Mouse (Mus musculus) c-Kit-positive CD71-positive TER-119-positive erythroid progenitor cells, embryonic 14.5 days (primary cell): ENCODE measurements around the gene 1700102P08Rik.

Experiments used
- DNase-seq: peaks from one replicate; pipeline ENCODE4 v3.0.0-alpha.2; 2013; ENCODE audit warnings: low spot score

The 1700102P08Rik gene

DNA sequence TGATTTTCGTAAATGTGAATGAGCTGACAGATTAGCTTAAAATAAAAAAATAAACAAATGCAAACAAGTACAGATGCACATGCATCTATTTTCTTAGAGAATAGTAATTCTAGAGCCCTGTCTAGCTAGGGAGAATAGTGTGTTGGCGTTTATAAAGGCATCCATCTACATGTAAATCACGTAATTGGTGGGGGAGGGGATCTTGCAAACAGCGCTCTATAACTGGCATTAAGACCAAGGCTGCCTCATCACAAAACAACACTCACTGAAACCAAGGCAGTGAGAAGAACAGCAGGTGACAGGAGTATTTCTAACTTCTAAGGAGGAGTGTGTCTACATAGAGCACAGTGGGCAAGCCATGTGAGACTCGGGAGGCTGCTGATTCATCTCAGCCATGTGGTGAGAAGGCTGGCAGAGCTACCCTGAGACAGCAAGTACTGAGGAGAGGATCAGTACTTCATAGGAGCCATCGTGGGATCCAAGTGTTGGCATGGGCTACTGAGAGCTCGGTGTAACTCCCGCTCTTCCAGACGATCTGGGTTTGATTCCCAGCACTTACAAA lies 18.9 kb downstream of the 1700102P08Rik start:
- DNase-seq, result no peak

- DNase-seq, result peak; percentile 37
Measured at GRCm38 (mm10) chr9:108412221-108412620, 19.6 kb downstream of the 1700102P08Rik start.

DNA sequence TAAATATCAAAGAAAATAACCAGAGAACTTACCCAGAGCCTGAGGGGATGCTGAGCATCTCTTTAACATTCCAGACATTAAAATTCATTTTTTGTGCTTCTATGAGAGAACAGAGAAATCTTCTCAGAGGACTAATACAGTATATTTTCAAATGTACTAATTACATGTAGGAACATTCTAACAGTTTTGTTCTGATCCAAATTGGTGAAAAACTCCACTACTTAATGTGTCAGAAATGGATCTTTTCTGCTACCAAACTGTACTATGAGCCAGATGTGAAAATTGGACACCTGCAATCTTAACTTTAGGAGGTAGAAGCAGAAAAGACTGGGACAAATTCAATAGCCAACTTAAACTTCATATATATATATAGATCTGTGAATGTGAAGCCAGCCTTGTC lies 35.8 kb downstream of the 1700102P08Rik start, which contains the start of gene Ccdc36:
Gene Ccdc36 (minus strand): TSS at position 101 of the 400 bp plus-strand sequence.
- DNase-seq, result no peak

DNA sequence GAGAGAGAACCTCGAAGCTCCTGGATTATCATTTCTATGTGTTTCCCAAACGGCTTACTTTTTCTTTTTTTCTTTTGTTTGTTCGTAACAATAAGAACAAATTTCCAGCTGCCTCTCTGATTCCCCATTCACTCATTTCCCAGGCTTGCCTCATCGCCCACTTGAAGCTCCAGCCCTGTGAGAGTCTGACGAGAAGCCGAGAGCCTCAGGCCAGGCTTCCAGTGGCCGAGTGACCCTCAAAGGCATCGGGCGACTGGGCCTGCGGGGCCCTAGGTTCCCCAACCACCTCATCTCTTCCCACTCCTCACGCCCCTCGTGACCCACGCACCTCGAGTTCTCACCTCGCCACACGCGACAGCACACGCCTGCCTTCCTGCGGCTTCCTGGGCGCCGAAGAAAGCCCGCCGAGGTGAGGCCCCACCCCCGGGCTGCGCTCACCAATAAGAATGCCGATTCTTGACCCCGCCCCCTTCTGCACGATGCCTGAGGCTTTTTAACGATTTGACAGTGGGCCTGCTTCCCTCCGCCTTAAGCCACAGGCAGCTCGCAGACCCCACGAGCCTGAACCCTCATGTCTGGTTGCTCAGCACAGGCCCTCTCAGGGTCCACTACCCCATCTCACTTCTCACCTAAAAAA lies 38.9 kb downstream of the 1700102P08Rik start:
- peak; percentile 39 for DNase-seq

DNA sequence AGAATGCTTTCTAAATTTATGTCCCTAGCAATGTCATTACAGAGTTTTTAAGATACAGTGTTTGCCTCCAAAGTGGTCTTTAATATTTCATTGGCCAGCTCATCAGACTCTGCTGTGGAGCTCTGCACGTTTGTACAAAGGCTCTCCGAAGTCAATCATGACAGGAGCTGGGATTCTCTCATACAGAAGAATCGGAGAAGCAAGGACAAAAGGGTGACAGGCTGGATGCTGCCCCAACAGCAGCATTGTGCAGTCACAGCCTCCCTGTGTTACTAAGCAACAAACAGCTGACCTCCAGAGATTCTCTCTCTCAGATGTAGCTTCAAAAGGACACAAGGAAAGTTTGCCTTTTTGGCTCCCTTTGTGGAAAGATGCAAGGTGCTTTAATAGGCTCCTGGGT lies 43.6 kb downstream of the 1700102P08Rik start, which contains the start of gene BC048562:
Gene BC048562 (plus strand): TSS at position 301 of the 400 bp plus-strand sequence.
- DNase-seq, result no peak

DNA sequence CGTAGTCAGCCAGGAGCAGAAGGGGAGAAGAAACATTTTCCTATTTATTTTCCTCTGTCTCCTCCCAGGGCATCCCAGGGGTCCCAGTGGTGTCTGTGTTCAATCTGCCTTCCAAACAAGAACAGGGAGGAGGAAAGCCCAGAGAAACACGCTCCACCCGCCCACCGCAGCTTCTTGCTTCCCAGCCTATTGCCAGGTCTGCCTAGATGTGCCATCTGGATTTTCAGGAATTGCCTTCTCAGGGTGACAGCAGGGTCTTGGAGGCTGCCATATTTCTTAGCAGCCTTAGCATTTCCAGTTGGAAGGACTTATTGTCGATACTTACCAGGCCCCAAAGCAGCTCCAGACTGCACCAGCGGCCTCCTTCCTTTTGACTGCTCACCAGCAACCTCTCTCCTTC lies 46.6 kb downstream of the 1700102P08Rik start:
- DNase-seq, result no peak

- DNase-seq, result no peak
Measured at GRCm38 (mm10) chr9:108440485-108440884, 47.9 kb downstream of the 1700102P08Rik start.

GRCm38 (mm10) chr9:108441236-108441919 lies 48.8 kb downstream of the 1700102P08Rik start:
- no peak for DNase-seq

DNA sequence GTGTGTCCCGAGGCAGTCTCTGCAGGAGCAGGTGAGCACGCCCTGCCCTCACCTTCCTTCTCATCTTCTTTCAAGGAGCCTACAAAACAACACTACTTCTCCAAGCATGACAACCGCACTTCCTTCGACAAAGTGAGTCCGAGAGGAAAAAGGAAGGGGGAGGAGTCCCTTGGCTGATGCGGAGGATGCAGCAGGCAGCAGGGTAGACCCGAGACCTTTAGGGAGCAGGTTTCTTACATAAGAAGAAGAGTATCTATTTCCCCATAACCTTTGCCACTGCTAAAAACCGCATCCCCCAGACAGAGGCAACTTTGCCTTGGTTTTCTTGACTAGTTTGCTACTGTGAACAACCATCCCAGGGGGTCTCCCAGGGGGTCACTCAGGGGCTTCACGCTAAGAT lies 52.5 kb downstream of the 1700102P08Rik start:
- no peak for DNase-seq

DNA sequence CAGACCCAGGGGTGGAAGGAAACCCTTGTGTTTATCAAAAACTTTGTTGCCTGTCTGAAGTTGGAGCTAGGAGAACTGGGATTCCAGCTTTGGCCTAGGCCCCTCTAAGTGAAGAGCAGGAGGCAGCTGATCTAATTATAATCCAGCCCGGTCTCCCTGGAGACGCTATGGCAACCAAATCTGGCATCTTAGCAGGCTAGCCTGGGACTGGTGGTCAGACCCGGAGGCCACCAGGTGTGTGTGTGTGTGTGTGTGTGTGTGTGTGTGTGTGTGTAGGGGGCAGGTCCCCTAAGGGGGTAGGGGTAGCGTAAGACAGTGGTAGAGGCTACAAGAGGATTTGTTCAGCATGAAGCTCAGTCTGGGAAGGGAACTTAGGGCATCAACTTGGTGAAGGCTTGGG lies 57.3 kb downstream of the 1700102P08Rik start:
- no peak for DNase-seq

DNA sequence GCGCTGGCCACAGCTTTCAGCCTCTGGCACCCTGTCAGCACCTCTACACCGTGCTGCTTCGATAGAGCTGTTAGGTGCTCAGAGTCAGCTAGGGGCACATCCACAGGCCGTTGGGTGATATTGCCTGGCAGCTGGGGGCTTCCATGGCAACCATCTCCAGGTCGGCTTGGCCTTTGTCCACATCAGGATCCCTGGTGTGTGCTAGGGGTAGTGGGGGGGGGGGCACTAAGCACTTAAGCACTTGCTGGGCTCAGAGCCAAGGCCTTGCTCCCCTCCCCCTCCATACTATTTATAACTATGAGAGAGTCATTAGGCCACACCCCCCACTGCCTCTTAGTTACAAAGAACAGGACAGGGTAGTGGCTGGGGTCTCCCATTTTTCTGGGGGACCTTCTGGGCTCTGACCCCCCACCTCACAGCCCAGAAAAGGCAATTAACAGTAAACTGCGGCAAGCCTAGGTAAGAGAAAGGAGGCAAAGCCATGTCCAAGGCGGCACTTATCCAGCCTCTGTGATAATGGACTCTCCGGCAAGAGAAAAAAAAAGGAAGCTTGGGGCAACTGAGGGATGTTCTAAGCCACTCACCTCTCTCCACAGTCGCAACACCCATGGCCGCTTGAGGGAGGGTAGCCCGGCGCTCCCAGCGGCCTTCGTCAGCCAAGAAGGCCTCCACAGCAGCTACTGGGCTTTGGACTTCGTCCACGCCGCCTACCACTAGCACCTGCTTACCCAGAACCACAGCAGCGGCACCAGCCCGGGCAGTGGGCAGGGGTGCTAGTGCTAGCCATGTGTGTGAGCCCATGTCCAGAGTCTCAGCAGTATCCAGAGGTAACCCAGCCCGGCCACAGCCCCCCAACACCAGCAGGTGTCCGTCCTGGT lies 57.9 kb downstream of the 1700102P08Rik start:
- DNase-seq, result peak; percentile 12

DNA sequence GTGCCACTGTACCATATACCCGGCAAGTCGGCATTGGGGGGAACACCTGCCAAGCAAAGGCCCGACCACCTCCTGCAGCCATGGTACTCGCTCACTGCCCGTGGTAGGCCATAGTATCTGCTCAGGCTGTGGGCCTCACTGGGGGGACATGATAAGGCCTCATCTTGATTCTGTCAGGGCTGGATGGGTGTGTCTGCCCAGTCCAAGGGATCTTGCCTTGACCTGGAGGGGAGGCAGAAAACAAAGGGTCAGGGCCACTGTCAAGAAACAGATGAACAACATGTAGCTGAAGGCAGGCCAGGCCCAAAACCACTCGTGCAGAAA lies 58.5 kb downstream of the 1700102P08Rik start:
- DNase-seq, result peak; percentile 49

DNA sequence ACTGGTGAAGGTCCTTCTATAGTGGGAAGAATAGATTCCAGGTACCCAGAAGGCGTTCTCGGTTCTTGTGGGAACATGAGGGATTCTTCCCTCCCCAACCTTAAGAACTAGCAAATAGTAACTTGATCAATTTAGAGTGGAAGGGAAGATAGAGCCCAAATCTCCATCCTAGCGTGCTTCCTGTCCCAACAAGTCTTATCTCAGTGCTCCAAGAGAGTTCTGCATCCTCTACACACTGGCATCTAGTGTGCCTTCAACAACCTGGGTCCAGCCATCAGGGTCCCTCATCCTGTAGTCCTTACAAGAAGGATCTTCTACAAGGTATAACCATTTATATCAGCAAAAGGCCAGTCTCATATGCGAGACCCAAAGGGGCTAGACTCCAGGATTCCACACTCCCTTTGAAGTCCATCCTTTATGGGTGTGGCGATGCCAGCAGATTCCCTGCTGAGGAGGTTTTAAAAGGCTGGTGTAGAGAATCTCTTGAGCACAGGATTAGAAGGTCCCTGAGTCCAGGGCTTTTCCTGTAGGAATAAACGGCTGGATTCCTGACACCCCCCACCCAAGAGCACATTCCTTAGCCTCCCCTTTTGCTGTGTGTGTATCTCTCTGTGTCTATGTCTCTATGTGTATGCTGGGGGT lies 59.0 kb downstream of the 1700102P08Rik start:
- DNase-seq, result peak; percentile 29

- peak; percentile 89 for DNase-seq
Measured at GRCm38 (mm10) chr9:108452291-108452906, 59.8 kb downstream of the 1700102P08Rik start.

- no peak for DNase-seq
Measured at GRCm38 (mm10) chr9:108452911-108453310, 60.3 kb downstream of the 1700102P08Rik start.

DNA sequence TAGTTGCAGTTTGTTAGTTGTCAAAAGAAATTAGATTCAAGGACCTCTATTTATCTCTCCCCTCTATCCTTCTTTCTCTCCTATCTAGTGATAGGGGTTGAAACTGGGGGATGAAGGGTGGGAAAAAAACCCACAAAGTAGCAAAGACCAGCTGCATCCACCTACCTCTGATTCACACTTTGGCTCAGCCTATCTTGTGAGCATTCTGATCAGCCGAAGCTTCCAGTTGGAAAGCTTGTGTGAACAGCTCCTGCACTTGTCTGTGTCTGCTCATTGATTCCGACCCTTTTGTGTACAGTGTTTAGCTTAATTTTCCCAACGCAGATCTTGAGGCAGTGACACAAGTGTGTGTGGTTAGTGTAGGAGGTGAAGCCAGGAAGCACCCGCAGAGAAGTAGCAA lies 60.9 kb downstream of the 1700102P08Rik start:
- DNase-seq, result no peak

DNA sequence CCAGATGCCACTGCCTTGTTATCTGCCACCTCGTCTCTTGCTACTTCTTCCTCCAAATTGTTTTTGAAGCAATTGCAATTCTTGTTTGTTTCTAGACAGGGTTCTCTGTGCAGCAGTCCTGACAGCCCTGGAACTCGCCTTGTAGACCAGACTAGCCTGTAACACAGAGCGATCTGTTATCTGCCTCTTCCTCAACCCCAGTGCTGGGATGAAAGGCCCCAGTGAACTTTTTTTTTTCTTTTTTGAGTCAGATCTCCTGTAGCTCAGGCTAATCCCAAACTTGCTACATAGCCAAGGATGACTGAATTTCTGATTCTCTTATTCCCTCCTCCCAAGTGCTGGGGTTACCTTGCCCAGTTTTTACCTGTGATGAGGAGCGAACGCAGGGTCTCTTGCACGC lies 61.8 kb downstream of the 1700102P08Rik start:
- DNase-seq, result no peak

DNA sequence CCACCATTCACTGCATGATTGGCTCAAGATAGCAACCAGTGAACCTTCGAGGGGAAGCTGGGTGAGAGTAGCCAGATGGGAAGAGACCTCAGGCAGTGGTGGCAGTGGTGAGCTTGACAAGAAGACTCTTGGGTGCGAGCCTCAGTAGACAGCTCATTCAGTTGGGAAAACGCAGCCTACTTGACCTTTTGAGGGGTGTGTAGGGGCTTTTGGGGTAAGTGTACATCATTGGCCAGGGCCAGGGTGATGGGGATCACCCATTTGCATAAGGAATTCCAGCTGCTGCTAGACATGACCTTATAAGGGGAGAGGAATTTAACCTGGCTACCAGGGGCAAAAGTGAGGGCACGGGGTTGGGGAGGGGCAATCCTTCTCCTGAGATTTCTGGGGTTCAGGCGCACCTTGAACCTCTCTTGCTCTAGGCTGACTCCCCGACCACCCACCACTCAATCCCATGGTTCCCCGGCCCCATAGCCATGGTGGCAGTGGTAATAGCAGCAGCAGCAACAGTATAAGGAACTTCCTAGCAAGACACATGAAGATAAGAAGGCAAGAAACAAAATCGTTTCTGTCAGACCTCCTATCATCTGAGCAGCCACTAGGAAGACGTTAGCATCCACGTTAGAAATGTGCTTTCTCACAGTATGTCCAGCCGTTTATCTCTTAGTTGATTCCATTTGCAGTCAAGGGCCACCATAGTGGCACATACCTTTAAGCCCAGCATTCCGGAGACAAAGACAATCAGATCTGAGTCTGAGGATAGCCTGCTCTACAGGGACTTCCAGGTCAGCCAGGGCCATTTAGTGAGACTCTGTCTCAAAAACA lies 63.4 kb downstream of the 1700102P08Rik start:
- no peak for DNase-seq

DNA sequence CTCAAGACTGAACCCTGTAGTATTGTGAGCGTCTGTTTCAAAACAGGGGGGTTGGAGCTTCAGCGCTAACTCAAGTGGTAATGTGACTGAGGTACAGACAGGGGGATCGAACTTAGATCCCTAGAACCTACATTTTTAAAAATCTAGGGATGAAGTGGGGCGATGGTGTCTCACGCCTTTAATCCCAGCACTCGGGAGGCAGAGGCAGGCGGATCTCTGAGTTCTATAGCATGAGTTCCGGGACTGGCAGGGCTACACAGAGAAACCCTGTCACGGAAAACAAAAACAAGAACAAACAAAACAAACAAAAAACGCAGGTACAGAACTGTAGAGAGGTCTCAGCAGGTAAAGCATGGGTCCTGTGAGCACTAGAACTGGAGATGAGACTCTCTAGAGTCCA lies 64.3 kb downstream of the 1700102P08Rik start:
- no peak for DNase-seq

- DNase-seq, result no peak
Measured at GRCm38 (mm10) chr9:108459939-108460318, 67.3 kb downstream of the 1700102P08Rik start.
